Mouse (Mus musculus): Measurements from ENCODE around the gene Enpp5. TPM values are rescaled to one million over a fixed set of nuclear protein-coding genes. Genes with fewer than 3 reads are reported as not detected.

Enpp5 gene
- polyA plus RNA-seq, 1 experiment from 2014 or later = 31.0 TPM

Other genes with a start within 250 kb of the Enpp5 start
- 5.4 and 5.6 TPM in 2 replicates for gene Enpp4, start 27.0 kb downstream of the Enpp5 start, polyA plus RNA-seq (2015; fragmentation: Nextera tagmentation; extraction: Ambion mirVana)
- gene Clic5, start 109.8 kb downstream of the Enpp5 start, polyA plus RNA-seq (2015; fragmentation: Nextera tagmentation; extraction: Ambion mirVana) = 20.0 and 20.6 TPM in 2 replicates